Mouse (Mus musculus): ENCODE measurements at regions not wholly inside any gene's neighbourhood (a gene's known extent, or its start where the extent isn't known, plus 50 kb on each side); places are given as distances from the start of the nearest gene placed in this dataset.
A peak's percentile ranks its signal among the peaks of the same experiment; 100 is the strongest.

DNA sequence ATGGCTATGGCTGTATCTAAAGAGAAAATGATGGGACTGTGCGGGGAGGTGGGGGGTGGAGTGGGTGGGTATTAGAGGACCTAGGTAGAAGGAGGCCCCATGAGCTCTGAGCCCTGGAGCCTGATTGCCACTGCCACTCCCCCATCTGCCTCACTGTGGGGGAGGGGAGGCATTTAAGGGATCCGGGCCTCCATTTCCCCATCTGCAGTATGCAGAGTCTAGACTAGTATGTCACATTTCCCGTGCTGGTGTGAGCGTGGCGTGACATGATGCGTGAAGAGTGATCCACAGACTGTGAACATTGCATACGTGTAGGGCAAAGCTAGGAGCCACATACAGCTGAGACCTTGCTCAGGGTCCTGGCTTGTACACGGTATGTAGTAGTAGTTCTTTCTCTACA is 140.7 kb downstream of the Pja1 start:
- Histone ChIP-seq H3K27ac (replicated peaks; ENCODE audit: low read depth, low read length) (no peak overlapping the region), H3K4me1 (ENCODE audit: control insufficient read depth, insufficient read depth, insufficient read length, low read length) (peaks cover 6% of the 10 kb centered on the region), H3K4me3 (ENCODE audit: insufficient read depth, low read depth, low read length) (no peak overlapping the region)

DNA sequence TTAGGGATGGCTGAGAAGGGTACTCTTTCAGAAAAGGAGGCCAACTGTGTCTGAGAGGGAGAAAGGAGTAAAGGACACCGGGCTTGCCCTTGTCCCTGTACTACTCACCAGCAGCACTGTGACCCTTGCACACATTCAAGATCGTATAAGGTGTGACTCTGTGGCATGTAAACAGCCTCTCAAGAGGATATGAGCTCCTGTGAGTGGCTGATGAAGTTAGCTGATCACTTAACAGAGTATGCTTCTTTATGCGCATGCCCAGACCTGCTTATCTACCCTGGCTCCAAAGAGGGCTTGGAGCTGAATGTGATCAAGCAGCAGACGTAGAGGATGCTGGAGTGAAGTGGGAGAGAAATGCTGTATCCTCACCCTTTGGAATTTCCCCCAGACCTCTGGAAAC is 142.5 kb downstream of the Pja1 start:
- H3K4me1 ChIP-seq (ENCODE audit: control insufficient read depth, insufficient read depth, insufficient read length, low read length), result peaks cover 13% of the 10 kb centered on the region
- no peak overlapping the region for H3K27ac ChIP-seq (replicated peaks; ENCODE audit: low read depth, low read length)
- no peak overlapping the region for H3K4me3 ChIP-seq (ENCODE audit: insufficient read depth, low read depth, low read length)

DNA sequence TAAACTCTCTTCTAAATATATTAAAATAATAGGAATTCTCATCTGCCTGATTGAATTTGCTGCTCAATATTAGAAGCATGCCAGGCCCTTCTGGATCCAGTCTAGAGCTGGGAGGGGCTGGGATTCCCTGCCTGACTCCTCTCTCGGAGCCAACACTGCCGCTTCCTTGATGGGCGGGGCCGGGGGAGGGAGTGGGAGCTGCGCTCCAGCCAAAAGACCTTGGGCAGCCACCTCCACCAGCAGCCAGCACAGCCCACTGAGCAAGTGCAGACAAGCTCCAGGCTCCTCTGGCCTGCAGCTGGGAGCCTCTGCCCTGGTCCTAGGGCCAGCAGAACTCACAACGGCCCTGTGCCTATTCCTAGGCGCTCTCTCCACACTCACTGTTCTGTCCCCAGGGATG is 144.9 kb downstream of the Pja1 start:
- no peak overlapping the region for H3K27ac ChIP-seq (replicated peaks; ENCODE audit: low read depth, low read length)

DNA sequence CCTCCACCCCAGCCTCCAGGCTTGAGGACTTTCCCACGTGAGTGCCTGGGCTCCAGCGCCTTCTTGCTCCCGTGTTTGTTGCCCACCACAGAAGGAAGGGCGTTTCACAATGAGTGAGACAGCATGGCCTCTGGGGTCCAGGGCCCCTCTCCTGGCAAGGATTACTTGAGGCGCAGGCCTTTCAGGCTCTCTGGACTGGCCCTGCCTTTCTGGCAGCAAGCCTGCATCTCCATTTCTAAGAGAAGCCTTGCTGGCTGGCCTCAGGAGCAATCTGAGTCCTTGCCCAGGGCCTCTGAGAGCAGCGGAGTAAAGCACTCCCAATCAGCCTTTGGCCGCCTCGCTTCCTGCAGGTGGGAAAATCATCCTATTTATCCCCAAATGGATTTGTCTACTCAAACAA is 145.6 kb downstream of the Pja1 start:
- no peak overlapping the region for H3K4me3 ChIP-seq (ENCODE audit: insufficient read depth, low read depth, low read length)
- peaks cover 13% of the 10 kb centered on the region for H3K4me1 ChIP-seq (ENCODE audit: control insufficient read depth, insufficient read depth, insufficient read length, low read length)
- peak overlapping the region; percentile 68 for H3K27ac ChIP-seq (replicated peaks; ENCODE audit: low read depth, low read length)

More for the DNA sequence above, 144.9 kb downstream of the Pja1 start:
- H3K4me1 ChIP-seq (ENCODE audit: control insufficient read depth, insufficient read depth, insufficient read length, low read length), result peaks cover 13% of the 10 kb centered on the region
- H3K4me3 ChIP-seq (ENCODE audit: insufficient read depth, low read depth, low read length), result no peak overlapping the region

DNA sequence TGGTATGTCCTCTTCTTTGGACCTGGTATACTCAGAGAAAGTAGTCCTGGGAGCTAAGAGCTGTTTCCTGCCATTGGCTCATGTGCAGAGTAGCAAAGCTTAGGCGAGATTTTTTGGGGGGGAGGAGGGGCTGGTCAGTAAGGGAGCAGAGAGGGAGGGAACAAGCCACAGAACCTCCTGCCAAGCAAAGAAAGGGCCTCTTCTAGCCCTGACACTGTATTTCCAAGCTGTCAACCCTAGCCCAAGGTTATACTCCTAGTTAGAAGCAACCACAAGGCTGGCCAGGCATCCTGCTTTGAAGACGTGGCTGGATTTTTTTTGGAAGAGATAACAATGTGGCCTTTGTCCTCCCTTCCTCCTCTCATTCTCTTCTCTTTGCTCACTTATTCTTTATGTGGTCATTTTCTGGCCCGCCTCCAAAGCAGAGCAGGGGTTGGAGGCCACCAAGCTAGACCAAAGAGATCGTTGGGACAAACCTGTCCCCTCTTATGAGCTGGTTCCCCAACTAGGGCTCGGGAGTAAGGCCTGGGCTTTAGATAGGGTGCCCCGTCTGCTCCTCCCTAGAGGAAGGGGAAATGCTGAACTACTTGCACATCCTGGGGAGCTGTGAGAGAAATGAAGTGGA is 146.4 kb downstream of the Pja1 start:
- peaks cover 13% of the 10 kb centered on the region for H3K4me1 ChIP-seq (ENCODE audit: control insufficient read depth, insufficient read depth, insufficient read length, low read length)
- H3K4me3 ChIP-seq (ENCODE audit: insufficient read depth, low read depth, low read length), result no peak overlapping the region
- H3K27ac ChIP-seq (replicated peaks; ENCODE audit: low read depth, low read length), result peak overlapping the region; percentile 68

DNA sequence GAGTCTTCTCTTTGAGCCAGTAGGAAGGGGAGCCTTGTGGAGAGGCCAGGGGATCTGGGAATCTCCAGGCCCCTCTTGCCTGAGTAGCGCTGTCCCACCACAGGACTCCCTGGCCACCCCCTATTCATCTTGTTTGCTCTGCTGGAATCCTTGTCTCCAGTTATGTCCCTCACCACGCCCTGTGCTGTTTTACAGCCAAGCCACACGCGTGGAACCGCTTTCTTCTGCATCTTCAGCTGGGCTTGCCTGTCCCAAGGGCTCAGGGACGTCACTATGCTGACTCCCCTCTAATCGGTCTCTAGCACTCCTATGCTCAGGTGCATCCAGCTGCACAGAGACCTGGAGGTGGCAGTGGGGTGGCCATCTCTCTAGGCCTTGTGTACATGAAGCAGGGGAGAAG is 151.3 kb downstream of the Pja1 start:
- H3K4me3 ChIP-seq (ENCODE audit: insufficient read depth, low read depth, low read length), result no peak overlapping the region
- H3K27ac ChIP-seq (replicated peaks; ENCODE audit: low read depth, low read length), result no peak overlapping the region
- peaks cover 3% of the 10 kb centered on the region for H3K4me1 ChIP-seq (ENCODE audit: control insufficient read depth, insufficient read depth, insufficient read length, low read length)

DNA sequence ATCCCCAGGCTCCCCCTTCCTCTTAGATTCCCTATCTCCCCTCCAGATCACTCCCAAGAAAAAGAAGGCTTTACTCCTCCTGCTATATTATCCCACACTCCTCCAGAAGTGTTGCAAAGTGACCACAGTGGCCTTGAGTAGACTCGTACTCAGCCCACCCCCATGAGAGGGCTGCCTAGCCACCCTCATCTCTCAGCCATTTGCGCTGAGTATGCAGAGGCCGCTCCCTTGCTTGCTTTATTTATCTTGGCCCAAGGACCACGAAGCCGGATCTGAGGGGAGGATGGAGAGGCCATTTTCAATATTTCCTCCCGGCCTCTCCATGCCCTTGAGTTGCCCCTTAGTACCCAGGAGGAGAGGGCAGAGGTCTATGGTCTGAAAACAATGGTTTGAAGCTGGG is 151.9 kb downstream of the Pja1 start:
- no peak overlapping the region for H3K27ac ChIP-seq (replicated peaks; ENCODE audit: low read depth, low read length)
- no peaks in the 10 kb centered on the region; the same call in none of the 2 replicates for H3K4me1 ChIP-seq (ENCODE audit: control insufficient read depth, insufficient read depth, insufficient read length, low read length)
- H3K4me3 ChIP-seq (ENCODE audit: insufficient read depth, low read depth, low read length), result no peak overlapping the region

DNA sequence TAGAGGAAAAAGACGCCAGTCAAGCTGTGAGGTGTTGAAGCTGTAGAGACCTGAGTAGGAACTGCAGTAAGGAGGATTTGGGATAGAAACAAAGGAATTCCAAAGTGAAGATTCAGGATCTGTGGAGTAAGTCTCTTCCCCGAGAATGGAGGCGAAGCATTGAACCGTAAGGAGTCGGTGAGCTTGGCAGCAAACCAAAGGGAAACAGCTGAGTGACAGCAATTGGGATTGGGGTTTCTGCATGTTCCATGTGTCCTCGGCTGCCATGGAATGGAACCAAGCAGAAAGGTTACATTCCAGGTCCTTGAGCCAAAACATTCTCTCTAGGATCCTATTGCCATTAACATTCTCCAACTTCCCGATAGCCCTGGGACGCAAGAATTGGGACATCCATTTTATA is 152.9 kb downstream of the Pja1 start:
- Histone ChIP-seq H3K27ac (replicated peaks; ENCODE audit: low read depth, low read length) (no peak overlapping the region), H3K4me1 (ENCODE audit: control insufficient read depth, insufficient read depth, insufficient read length, low read length) (no peaks in the 10 kb centered on the region; the same call in none of the 2 replicates), H3K4me3 (ENCODE audit: insufficient read depth, low read depth, low read length) (no peak overlapping the region)

DNA sequence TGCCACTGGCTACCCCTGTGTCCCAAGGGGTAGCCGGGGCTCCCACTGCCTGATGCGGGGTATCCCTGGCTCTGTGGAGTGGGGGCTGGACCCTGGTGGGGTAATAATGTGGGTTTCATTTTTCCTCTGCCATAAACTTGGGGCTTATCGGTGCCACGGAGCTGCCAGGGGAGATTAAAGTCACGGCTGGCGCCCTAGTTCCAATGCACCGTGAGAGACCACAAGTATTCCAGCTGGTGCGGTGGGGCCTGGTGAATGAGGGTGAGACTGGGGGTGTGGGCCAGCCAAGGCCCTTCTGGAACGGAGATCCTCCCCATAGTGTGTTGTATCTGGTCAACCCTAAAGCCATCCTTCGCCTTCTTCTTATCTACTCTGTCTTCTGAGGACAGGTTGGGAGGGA is 153.3 kb downstream of the Pja1 start:
- H3K4me3 ChIP-seq (ENCODE audit: insufficient read depth, low read depth, low read length), result no peak overlapping the region
- no peaks in the 10 kb centered on the region; the same call in none of the 2 replicates for H3K4me1 ChIP-seq (ENCODE audit: control insufficient read depth, insufficient read depth, insufficient read length, low read length)
- H3K27ac ChIP-seq (replicated peaks; ENCODE audit: low read depth, low read length), result no peak overlapping the region

DNA sequence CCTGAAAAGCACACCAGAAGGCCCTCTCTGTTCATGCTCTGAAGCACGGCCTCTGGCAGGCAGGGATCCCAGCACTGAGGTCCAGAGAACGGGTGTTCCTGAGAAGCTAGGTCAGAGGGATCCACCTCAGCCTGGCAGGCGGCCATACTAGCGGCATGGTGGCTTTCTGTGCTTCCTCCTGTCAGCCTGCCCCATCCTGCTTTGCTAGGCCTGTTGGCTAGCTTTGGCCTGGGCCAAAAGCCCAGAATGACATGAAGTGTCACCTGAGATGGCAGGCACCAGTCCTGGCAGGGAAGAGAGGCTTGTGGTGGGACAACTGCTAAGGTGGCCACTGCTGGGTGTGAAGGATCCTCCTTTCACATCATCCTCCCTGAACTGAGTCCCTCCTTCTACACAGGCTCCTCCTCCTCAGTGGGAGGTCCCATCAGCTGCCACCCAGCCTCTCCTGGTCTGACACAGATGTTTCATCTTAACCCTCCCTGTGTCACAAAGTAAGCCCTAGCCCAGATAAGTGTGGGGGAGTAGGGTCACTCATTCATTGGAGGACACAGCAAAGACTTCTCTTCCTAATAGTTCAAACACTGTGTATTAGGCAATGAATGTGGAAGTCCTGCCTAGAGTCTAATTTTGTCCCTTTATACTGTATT is 154.5 kb downstream of the Pja1 start:
- no peak overlapping the region for H3K27ac ChIP-seq (replicated peaks; ENCODE audit: low read depth, low read length)
- no peaks in the 10 kb centered on the region; the same call in none of the 2 replicates for H3K4me1 ChIP-seq (ENCODE audit: control insufficient read depth, insufficient read depth, insufficient read length, low read length)
- H3K4me3 ChIP-seq (ENCODE audit: insufficient read depth, low read depth, low read length), result no peak overlapping the region

DNA sequence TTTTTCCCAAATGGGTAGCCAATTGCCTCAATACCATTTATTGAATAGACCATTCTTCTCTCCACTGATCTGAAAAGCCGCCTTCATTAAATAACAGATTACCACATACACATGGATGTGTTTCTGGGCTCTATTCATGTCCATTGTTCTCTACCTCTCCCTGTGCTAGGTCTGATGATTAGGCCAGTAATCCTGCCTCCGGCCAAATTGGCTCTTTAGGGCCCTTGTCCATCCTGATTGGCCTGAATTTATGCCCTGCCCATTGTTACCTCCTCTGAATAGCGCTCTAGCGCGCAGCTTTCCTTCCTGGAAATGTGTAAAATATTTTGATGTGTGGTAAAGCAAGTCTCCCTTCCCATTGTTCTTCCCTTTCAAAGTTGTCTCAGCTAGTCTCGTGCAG is 163.2 kb downstream of the Efnb1 start:
- Histone ChIP-seq H3K4me3 (ENCODE audit: insufficient read depth, low read depth, low read length) (no peak overlapping the region), H3K27ac (replicated peaks; ENCODE audit: low read depth, low read length) (no peak overlapping the region), H3K4me1 (ENCODE audit: control insufficient read depth, insufficient read depth, insufficient read length, low read length) (peaks cover 6% of the 10 kb centered on the region)

DNA sequence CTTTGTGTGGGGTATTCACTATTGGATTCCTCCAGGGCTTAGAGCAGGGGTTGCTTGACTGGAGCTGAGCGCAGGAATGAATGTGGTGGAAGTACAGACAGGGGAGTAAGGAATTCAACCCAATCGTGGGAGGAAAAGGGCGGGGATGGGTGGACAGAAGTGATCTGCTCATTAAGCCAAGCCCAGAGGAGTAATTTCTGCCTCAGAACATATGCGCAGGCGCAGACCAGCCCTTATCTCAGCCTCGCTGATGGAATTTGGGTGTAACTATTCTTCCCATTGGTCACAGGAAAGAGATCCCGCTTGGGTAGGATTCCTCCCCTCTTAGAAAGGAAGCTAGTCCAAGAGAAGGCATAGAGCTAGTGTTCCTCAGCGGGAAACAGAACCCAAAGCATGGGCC is 158.8 kb downstream of the Efnb1 start:
- peaks cover 29% of the 10 kb centered on the region for H3K4me1 ChIP-seq (ENCODE audit: control insufficient read depth, insufficient read depth, insufficient read length, low read length)
- peak overlapping the region; percentile 82 for H3K27ac ChIP-seq (replicated peaks; ENCODE audit: low read depth, low read length)

DNA sequence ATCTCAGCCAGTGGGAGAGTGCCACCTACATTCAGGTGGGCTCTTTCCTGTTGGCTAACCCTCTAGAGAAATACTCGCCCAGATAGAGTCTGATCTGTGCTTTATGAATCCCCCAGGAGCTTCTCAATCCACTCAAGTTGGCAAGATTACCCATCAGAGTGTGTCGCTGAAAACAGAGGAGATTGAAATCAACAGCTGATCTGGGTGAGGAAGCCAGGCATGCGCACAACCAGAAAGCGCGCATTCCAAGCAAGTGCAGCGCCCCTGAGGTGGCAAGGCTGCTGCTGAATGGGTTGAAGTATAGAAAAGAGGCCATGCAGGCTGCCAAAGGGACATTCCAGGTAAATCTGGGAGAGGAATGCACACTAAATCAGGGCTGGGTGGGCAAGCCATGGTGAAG is 158.0 kb downstream of the Efnb1 start:
- Histone ChIP-seq H3K4me1 (ENCODE audit: control insufficient read depth, insufficient read depth, insufficient read length, low read length) (peaks cover 29% of the 10 kb centered on the region), H3K4me3 (ENCODE audit: insufficient read depth, low read depth, low read length) (no peak overlapping the region), H3K27ac (replicated peaks; ENCODE audit: low read depth, low read length) (peak overlapping the region; percentile 82)

More for the DNA sequence above, 158.8 kb downstream of the Efnb1 start:
- no peak overlapping the region for H3K4me3 ChIP-seq (ENCODE audit: insufficient read depth, low read depth, low read length)

DNA sequence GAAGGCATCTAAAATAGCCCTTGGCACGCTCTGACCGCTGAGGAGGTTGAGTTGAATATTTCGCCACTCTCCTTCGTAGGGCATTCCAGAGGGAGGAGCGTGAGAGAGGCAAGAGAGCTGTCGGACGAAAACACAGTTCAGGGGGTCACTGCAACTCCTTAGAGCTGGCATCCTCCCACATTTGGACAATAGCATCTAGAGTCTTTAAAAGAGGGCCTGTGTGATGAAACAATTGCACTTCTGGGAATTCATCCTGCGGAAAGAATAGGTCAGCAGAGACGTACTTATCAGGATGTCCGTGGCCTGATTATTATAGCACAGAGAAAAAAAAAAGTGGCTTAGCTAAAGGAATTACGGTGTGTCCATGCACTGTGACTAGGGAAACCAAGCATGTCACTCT is 156.8 kb downstream of the Efnb1 start:
- Histone ChIP-seq H3K4me1 (ENCODE audit: control insufficient read depth, insufficient read depth, insufficient read length, low read length) (peaks cover 29% of the 10 kb centered on the region), H3K4me3 (ENCODE audit: insufficient read depth, low read depth, low read length) (no peak overlapping the region), H3K27ac (replicated peaks; ENCODE audit: low read depth, low read length) (peak overlapping the region; percentile 91)

DNA sequence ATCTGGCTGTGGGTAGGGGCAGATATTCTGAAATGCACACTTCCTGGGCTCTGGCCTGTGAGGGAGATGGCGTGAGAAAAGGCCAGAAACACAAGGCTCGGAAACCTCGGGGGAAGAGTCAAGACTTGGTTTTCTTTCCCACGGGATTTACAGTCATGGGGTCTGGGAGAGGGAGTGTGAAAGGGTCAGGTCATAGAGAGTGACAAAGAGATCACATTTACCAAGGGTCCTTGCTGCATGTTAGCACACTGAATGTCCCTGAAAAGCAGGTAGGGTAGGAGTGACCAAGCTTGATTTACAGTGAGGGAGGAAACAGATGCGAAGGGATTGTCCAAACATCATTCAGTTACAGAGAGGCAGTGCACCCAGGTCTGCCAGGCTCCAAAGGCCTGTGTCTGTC is 156.0 kb downstream of the Efnb1 start:
- H3K4me1 ChIP-seq (ENCODE audit: control insufficient read depth, insufficient read depth, insufficient read length, low read length), result peaks cover 29% of the 10 kb centered on the region

DNA sequence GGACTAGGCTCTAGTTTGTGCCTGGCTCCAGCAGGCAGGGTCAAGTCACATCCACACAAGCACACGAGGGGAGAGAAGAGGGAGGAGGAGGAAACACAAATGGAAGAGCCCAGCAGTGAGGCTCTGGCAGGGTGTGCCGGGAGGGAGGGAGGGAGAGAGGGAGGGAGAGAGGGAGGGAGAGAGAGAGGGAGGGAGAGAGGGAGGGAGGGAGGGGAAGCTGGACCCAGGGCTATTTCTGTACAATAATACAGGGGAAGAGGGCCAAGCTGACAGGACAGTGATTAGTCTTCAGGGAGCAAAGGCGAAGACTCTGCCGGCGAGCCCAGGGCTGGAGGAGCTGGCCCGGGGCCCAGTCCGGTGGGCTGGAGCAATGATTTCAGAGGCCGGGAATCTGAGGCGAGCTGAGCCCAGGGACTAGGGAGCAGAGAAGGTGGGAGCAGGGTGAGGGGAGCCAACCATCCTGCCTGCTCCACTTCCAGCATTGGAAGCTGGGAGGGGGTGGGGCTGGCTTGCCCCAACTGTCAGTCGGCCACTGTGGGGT is 155.6 kb downstream of the Efnb1 start:
- Histone ChIP-seq H3K4me1 (ENCODE audit: control insufficient read depth, insufficient read depth, insufficient read length, low read length) (peaks cover 29% of the 10 kb centered on the region), H3K27ac (replicated peaks; ENCODE audit: low read depth, low read length) (peak overlapping the region; percentile 91), H3K4me3 (ENCODE audit: insufficient read depth, low read depth, low read length) (no peak overlapping the region)

More for the DNA sequence above, 156.0 kb downstream of the Efnb1 start:
- no peak overlapping the region for H3K4me3 ChIP-seq (ENCODE audit: insufficient read depth, low read depth, low read length)
- peak overlapping the region; percentile 91 for H3K27ac ChIP-seq (replicated peaks; ENCODE audit: low read depth, low read length)

All from brown adipose tissue, adult 24 weeks (tissue).